Mouse (Mus musculus) lung, postnatal 0 days (tissue): ENCODE results near the gene Bsg. TPM values are rescaled to one million over a fixed set of nuclear protein-coding genes. Genes with fewer than 3 reads are reported as not detected.

Experiments
- ATAC-seq: fragments of 200-750 bp; cut with Nextera tagmentation; 2 replicates; pipeline ENCODE4 v1.8.0; 2017; ENCODE audit warnings: moderate library complexity
- DNase-seq: peaks from one replicate; pipeline ENCODE4 v3.0.0-alpha.2; 2016; ENCODE audit warnings: low spot score
- H3K27ac ChIP-seq: fragments of 300-500 bp; sonication (generic); 2 replicates; pipeline ENCODE4 v1.5.1; 2014; ENCODE audit warnings: antibody characterized with exemption, mild to moderate bottlenecking, low read length, mixed read lengths
- H3K27me3 ChIP-seq: fragments of 300-500 bp; sonication (generic); replicated peaks from 2 replicates; pipeline ENCODE4 v1.6.1; 2014; ENCODE audit warnings: low read length, mixed read lengths; ENCODE audit not compliant: insufficient read depth
- H3K36me3 ChIP-seq: fragments of 300-500 bp; sonication (generic); 2 replicates; pipeline ENCODE4 v1.6.1; 2014; ENCODE audit warnings: low read length, mixed read lengths; ENCODE audit not compliant: insufficient read depth
- H3K4me1 ChIP-seq: fragments of 300-500 bp; sonication (generic); 2 replicates; pipeline ENCODE4 v1.6.1; 2014; ENCODE audit warnings: antibody characterized with exemption, low read depth, low read length, mixed read lengths; ENCODE audit not compliant: insufficient read depth
- H3K4me2 ChIP-seq: fragments of 300-500 bp; sonication (generic); replicated peaks from 2 replicates; pipeline ENCODE4 v1.6.1; 2014; ENCODE audit warnings: low read depth, mild to moderate bottlenecking, low read length, moderate library complexity, mixed read lengths
- H3K4me3 ChIP-seq: fragments of 300-500 bp; sonication (generic); 2 replicates; pipeline ENCODE4 v1.5.1; 2014; ENCODE audit warnings: low read depth, low read length
- H3K9ac ChIP-seq: fragments of 300-500 bp; sonication (generic); replicated peaks from 2 replicates; pipeline ENCODE4 v1.6.1; 2014; ENCODE audit warnings: low read depth, mild to moderate bottlenecking
- H3K9me3 ChIP-seq: fragments of 300-500 bp; sonication (generic); 2 replicates; pipeline ENCODE4 v1.6.1; 2016; ENCODE audit warnings: low read length, mixed read lengths
- CTCF ChIP-seq: IDR thresholded peaks from 2 replicates; pipeline ENCODE4 v1.5.1; 2016; ENCODE audit warnings: antibody characterized with exemption, mild to moderate bottlenecking
- EP300 ChIP-seq: IDR thresholded peaks from 2 replicates; pipeline ENCODE4 v1.6.1; 2016; ENCODE audit warnings: antibody characterized with exemption, mild to moderate bottlenecking, control low read depth
- WGBS: fragments of 180-500 bp; shearing (Covaris S2); extraction: QIAGEN DNeasy Blood & Tissue Kit; methylation state at CpG from one replicate; pipeline ENCODE4 v1.1.7; 2014; 5-methylcytosine and 5-hydroxymethylcytosine counted together
- polyA plus RNA-seq: library from polyadenylated mRNA; unstranded; fragments of >200 nt; fragmentation: Nextera tagmentation; extraction: Ambion mirVana; gene quantifications from 2 replicates; pipeline ENCODE4 v1.2.1, GENCODE M21; 2015

The Bsg gene
- polyA plus RNA-seq, 1 experiment from 2014 or later: 1,299 TPM

DNA sequence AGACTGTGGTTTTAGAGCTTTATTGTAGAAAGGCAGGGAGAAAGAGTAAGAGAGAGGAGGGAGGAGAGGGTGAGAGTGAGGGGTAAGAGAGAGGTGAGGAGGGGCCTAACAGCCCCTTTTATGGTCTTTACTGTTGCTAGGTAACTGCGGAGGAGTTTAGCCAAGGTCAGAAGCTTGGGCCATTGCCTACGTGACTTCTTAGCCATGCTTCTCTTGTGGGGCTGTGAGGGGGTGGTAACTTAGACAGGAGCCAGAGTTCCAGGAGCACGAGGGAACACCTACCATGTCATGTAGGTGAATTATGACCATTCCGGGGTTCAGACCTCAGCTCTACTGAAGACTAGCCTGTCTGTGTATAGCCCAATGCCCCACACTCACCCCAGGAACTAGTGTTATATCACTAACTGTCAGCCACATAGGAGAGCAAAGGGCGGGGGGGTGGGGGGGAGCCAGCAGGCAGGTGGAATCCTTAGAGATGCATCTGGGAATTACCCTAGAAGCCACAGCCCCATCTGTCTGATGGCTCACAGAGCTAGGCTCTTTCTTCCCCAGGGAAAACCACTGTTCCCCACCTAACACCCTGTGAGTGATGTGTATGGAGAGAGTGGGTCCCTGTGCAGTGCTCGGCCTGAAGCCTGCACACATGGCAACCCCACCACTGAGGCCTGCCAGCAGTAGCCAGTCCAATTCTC is 32.7 kb upstream of the Bsg start:
- TF ChIP-seq CTCF (no peak), EP300 (no peak)
- H3K27ac ChIP-seq: no peak overlapping the region

GRCm38 (mm10) chr10:79672088-79672455 is 32.2 kb upstream of the Bsg start:
- Histone ChIP-seq H3K36me3 (no peaks in the 10 kb centered on the region), H3K9me3 (no peaks in the 10 kb centered on the region), H3K4me3 (no peak overlapping the region), H3K9ac (no peak overlapping the region), H3K27me3 (no peaks in the 10 kb centered on the region), H3K4me2 (no peak overlapping the region), H3K4me1 (peaks cover 10% of the 10 kb centered on the region; the same call in 1 of the 2 replicates), H3K27ac (no peak overlapping the region)
- whole genome bisulfite sequencing: 53% methylated on average over 3 of the region's 3 CpGs
- no peak for ATAC-seq
- TF ChIP-seq EP300 (no peak), CTCF (peak; percentile 30; the same call in 1 of the 2 replicates)
- no peak for DNase-seq

More for the DNA sequence above, 32.7 kb upstream of the Bsg start:
- no peak overlapping the region for H3K9ac ChIP-seq
- peaks cover 10% of the 10 kb centered on the region; the same call in 1 of the 2 replicates for H3K4me1 ChIP-seq
- H3K4me3 ChIP-seq: no peak overlapping the region
- no peaks in the 10 kb centered on the region for H3K9me3 ChIP-seq
- no peaks in the 10 kb centered on the region for H3K27me3 ChIP-seq
- H3K4me2 ChIP-seq: no peak overlapping the region
- WGBS: 59% methylated on average over 6 of the region's 6 CpGs
- H3K36me3 ChIP-seq: no peaks in the 10 kb centered on the region
- ATAC-seq: no peak
- no peak for DNase-seq

GRCm38 (mm10) chr10:79673054-79673453 is 31.2 kb upstream of the Bsg start:
- Histone ChIP-seq H3K27me3 (no peaks in the 10 kb centered on the region), H3K4me2 (no peak overlapping the region), H3K36me3 (no peaks in the 10 kb centered on the region), H3K4me1 (peaks cover 10% of the 10 kb centered on the region; the same call in 1 of the 2 replicates), H3K27ac (no peak overlapping the region), H3K9ac (no peak overlapping the region), H3K4me3 (no peak overlapping the region), H3K9me3 (no peaks in the 10 kb centered on the region)
- WGBS: 80% methylated on average over 3 of the region's 3 CpGs
- DNase-seq (no peak), ATAC-seq (no peak)
- no peak for TF ChIP-seq EP300
- no peak for TF ChIP-seq CTCF

DNA sequence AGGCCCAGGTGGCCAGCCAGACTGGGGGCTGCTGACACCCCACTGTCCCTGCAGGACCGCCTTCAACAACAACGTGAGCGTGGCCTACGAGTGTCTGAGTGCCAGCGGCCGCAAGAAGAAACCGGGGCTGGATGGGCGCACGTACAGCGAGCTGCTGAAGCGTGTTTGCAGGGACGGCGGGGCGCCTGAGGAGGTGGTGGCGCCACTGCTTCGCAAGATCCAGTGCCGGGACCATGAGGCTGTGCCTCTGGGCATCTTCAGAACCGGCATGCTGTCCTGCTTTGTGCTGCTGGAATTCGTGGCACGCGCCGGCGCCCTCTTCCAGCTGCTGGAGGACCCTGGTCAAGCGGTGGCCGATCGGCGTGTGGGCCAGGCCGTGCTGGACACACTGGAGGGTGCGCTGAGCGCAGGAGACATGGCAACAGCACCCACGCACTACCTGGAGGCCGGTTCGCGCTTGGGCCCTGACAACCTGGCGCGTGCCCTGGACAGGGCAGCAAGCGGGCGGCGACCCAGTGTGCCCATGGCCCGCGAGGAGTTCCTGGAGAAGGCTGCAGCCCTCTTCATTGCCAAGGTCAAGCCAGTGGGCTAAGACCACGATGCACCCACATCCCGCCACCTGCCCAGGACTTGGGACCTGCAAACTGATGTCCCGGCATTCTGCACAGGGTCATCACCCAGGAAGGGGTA is 28.8 kb upstream of the Bsg start:
- Histone ChIP-seq H3K9ac (no peak overlapping the region), H3K4me2 (no peak overlapping the region), H3K36me3 (no peaks in the 10 kb centered on the region), H3K9me3 (no peaks in the 10 kb centered on the region), H3K27me3 (no peaks in the 10 kb centered on the region), H3K4me3 (no peak overlapping the region), H3K4me1 (peaks cover 2% of the 10 kb centered on the region; the same call in 1 of the 2 replicates), H3K27ac (no peak overlapping the region)
- DNase-seq (no peak), ATAC-seq (peak; percentile 16; the same call in 1 of the 2 replicates)
- TF ChIP-seq CTCF (peak; percentile 9; the same call in 1 of the 2 replicates), EP300 (no peak)
- 54% methylated on average over 39 of the region's 44 CpGs for WGBS

DNA sequence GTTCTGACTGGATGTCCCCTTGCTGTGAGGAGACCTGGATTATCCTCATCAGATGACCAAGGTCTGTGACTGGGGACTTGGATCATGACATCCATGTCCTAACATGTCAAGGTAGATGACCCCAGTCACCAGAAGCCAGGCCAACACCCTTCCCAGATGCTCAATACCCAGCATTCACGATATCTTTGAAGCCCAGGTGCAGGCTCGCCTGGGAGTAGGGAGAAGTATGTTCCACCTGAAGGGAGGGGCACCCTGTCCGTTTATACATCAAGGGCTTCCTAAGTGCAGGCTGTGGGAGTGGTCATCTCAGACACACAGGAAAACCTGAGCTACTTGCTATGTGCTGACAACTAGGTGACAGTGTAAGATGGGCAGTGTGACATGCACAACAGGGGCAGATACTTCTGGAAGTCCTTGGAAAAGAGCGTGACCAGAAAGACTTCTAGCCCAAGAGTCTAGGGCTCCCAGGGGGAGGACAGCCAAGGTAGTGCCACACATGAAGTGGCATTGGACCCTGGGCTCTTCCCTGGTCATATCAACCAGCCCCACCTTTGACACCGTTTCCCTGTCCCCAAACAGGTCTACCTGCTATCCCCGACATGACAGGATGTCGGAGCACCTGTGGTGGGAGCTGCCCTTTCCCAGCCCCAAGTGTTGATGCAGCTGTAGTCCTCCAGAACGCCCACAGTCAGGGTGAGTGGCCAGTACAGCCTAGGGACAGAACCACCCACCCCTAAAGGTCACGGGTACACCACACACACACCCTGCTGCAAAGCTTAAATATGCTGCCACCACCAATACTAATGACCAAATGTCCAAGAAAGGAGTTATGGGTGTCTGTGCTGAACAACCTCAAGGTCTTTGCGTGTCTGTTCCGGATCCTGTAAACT is 23.4 kb upstream of the Bsg start:
- Histone ChIP-seq H3K27me3 (no peaks in the 10 kb centered on the region), H3K4me3 (peak overlapping the region; percentile 79), H3K9ac (no peak overlapping the region), H3K4me2 (peak overlapping the region; percentile 92), H3K9me3 (no peaks in the 10 kb centered on the region), H3K27ac (peak overlapping the region; percentile 80), H3K36me3 (peaks cover 11% of the 10 kb centered on the region; the same call in 1 of the 2 replicates), H3K4me1 (peaks cover 14% of the 10 kb centered on the region; the same call in 1 of the 2 replicates)
- ATAC-seq: peak; percentile 2
- TF ChIP-seq CTCF (no peak), EP300 (no peak)
- WGBS: 27% methylated on average over 11 of the region's 11 CpGs
- peak; percentile 65 for DNase-seq
